Mouse (Mus musculus): ENCODE results near the gene Vwa8.

- TF ChIP-seq CTCF (IDR thresholded peaks at IDR 0.05; ENCODE audit: low read depth): no peak
- no peak for TF ChIP-seq EP300 (IDR thresholded peaks at IDR 0.05; ENCODE audit: low read depth)
Observed at GRCm38 (mm10) chr14:79118457-79118856, 269.6 kb downstream of the Vwa8 start.
